8 mouse cellular contexts compared by ENCODE assay signal in the genomic region with DNA sequence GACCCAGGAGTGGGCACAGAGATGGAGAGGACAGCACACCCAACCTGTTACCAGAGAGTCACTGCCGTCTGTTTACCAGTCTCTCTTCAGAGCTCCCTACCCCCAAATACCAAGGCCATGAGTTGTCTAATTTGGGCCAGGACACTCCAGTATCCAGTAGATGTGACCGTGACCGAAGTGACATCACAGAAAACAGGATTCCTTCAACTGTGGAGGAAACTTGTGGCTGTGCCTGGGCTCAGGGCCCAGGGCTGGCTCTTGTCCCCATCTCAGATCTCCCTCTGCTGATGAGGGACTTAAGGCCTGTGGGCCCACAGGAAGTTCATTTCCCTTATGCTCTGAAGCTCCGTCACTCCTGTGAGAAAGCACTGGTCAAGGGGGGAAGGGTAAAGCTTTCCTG. TPM values are rescaled to one million over a fixed set of nuclear protein-coding genes. Genes with fewer than 3 reads are reported as not detected.
DNase-seq lines count a peak whose midpoint lies in the region; ATAC-seq and TF ChIP-seq lines count a peak whose summit lies in the region.

No protein-coding gene starts in this region.

- no peak overlapping the region for H3K9ac ChIP-seq in forebrain, postnatal 0 days
- H3K9ac ChIP-seq in forebrain, embryonic 16.5 days (replicated peaks; ENCODE audit: low read depth, low read length): no peak overlapping the region
- no peak overlapping the region for H3K9ac ChIP-seq in heart, embryonic 15.5 days
- H3K9ac ChIP-seq in limb, embryonic 13.5 days: no peak overlapping the region

- H3K4me1 ChIP-seq in forebrain, postnatal 0 days (ENCODE audit: insufficient read depth): no peaks in the 10 kb centered on the region
- no peaks in the 10 kb centered on the region for H3K4me1 ChIP-seq in forebrain, embryonic 16.5 days (replicated peaks; ENCODE audit: control insufficient read depth, insufficient read depth, low read length)
- H3K4me1 ChIP-seq in heart, embryonic 15.5 days (replicated peaks): peaks cover 48% of the 10 kb centered on the region
- H3K4me1 ChIP-seq in limb, embryonic 13.5 days: peaks cover 44% of the 10 kb centered on the region

- H3K27me3 ChIP-seq in forebrain, postnatal 0 days (ENCODE audit: insufficient read depth, low read length): no peaks in the 10 kb centered on the region
- no peaks in the 10 kb centered on the region for H3K27me3 ChIP-seq in forebrain, embryonic 16.5 days (replicated peaks; ENCODE audit: control insufficient read depth, insufficient read depth, low read length)
- no peaks in the 10 kb centered on the region for H3K27me3 ChIP-seq in heart, embryonic 15.5 days
- no peaks in the 10 kb centered on the region for H3K27me3 ChIP-seq in limb, embryonic 13.5 days

- H3K9me3 ChIP-seq in forebrain, postnatal 0 days (ENCODE audit: low read length): no peaks in the 10 kb centered on the region
- H3K9me3 ChIP-seq in forebrain, embryonic 16.5 days (ENCODE audit: control insufficient read depth, low read length): no peaks in the 10 kb centered on the region
- no peaks in the 10 kb centered on the region for H3K9me3 ChIP-seq in heart, embryonic 15.5 days (replicated peaks)
- no peaks in the 10 kb centered on the region for H3K9me3 ChIP-seq in limb, embryonic 13.5 days

- no peak overlapping the region for H3K27ac ChIP-seq in forebrain, postnatal 0 days (ENCODE audit: low read depth, low read length)
- H3K27ac ChIP-seq in forebrain, embryonic 16.5 days (ENCODE audit: low read length): no peak overlapping the region
- H3K27ac ChIP-seq in heart, embryonic 15.5 days: peak overlapping the region; percentile 92
- peak overlapping the region; percentile 52; the same call in 1 of the 2 replicates for H3K27ac ChIP-seq in limb, embryonic 13.5 days

- no peak for TF ChIP-seq CTCF in forebrain, postnatal 0 days (IDR thresholded peaks at IDR 0.05; ENCODE audit: low read depth)

- H3K36me3 ChIP-seq in forebrain, postnatal 0 days (ENCODE audit: insufficient read depth): no peaks in the 10 kb centered on the region
- H3K36me3 ChIP-seq in forebrain, embryonic 16.5 days (ENCODE audit: control insufficient read depth, insufficient read depth): no peaks in the 10 kb centered on the region
- H3K36me3 ChIP-seq in heart, embryonic 15.5 days: no peaks in the 10 kb centered on the region
- no peaks in the 10 kb centered on the region for H3K36me3 ChIP-seq in limb, embryonic 13.5 days

- no peak for DNase-seq in forebrain, postnatal 0 days
- DNase-seq in left cerebral cortex, adult 11 months (ENCODE audit: low spot score): no peak
- DNase-seq in layer of hippocampus, adult 9-10 months (ENCODE audit: low spot score): no peak
- no peak for DNase-seq in spleen, postnatal 4 days (ENCODE audit: low spot score in 2 of 2)

- H3K4me2 ChIP-seq in forebrain, postnatal 0 days (ENCODE audit: low read depth): no peak overlapping the region
- no peak overlapping the region for H3K4me2 ChIP-seq in forebrain, embryonic 16.5 days (ENCODE audit: low read length)
- no peak overlapping the region for H3K4me2 ChIP-seq in heart, embryonic 15.5 days
- H3K4me2 ChIP-seq in limb, embryonic 13.5 days (replicated peaks): no peak overlapping the region

- WGBS in forebrain, postnatal 0 days: 74% methylated on average over 4 of the region's 4 CpGs
- WGBS in forebrain, embryonic 16.5 days: 85% methylated on average over 4 of the region's 4 CpGs
- WGBS in heart, embryonic 15.5 days: 45% methylated on average over 4 of the region's 4 CpGs
- 55% methylated on average over 4 of the region's 4 CpGs for WGBS in limb, embryonic 13.5 days

- 0 out of 2 replicates have a peak, but pooled peaks have one; percentile 10 for ATAC-seq in forebrain, postnatal 0 days
- ATAC-seq in forebrain, embryonic 16.5 days: no peak
- peak; percentile 16; the same call in 1 of the 2 replicates for ATAC-seq in common myeloid progenitor, adult 5-6 weeks (replicated peaks; ENCODE audit: low read depth, poor library complexity, severe bottlenecking)
- peak; percentile 24; the same call in 1 of the 2 replicates for ATAC-seq in heart, embryonic 15.5 days (replicated peaks; ENCODE audit: insufficient number of reproducible peaks, insufficient read depth, low FRiP score, low read depth)
- peak; percentile 1; the same call in 1 of the 2 replicates for ATAC-seq in limb, embryonic 13.5 days (ENCODE audit: low FRiP score, low read depth)

- no peak overlapping the region for H3K4me3 ChIP-seq in forebrain, postnatal 0 days (ENCODE audit: low read depth, low read length)
- H3K4me3 ChIP-seq in forebrain, embryonic 16.5 days (replicated peaks; ENCODE audit: low read length): no peak overlapping the region
- H3K4me3 ChIP-seq in heart, embryonic 15.5 days: no peak overlapping the region
- no peak overlapping the region for H3K4me3 ChIP-seq in limb, embryonic 13.5 days

RNA-seq across cellular contexts. Expression of a gene that starts 14.5 kb away (rescaled TPM):
- 33.3 and 39.7 TPM in 2 replicates for total RNA-seq in forebrain, postnatal 0 days (2014; rRNA removed)
- 35.0 and 35.3 TPM in 2 replicates for polyA plus RNA-seq in forebrain, postnatal 0 days (2015; fragmentation: Nextera tagmentation; extraction: Ambion mirVana)
- polyA plus RNA-seq in forebrain, embryonic 16.5 days (2015; fragmentation: Nextera tagmentation; extraction: Ambion mirVana): 24.1 and 26.3 TPM in 2 replicates
- 44.9 and 49.5 TPM in 2 replicates for total RNA-seq in common myeloid progenitor, adult 5-6 weeks (2017)
- 102 and 108 TPM in 2 replicates for polyA plus RNA-seq in heart, embryonic 15.5 days (2015; fragmentation: Nextera tagmentation; extraction: Ambion mirVana)
- polyA plus RNA-seq in limb, embryonic 13.5 days (2015; fragmentation: Nextera tagmentation; extraction: Ambion mirVana): 31.8 and 34.4 TPM in 2 replicates

Comparison
In these comparisons a context has a peak if more than half of its experiments do, and no peak if none do; other contexts are left out.
1. H3K27ac ChIP-seq: peak in heart, embryonic 15.5 days (single experiment) and limb, embryonic 13.5 days (single experiment); none in forebrain, postnatal 0 days (single experiment) and forebrain, embryonic 16.5 days (single experiment).